Mouse (Mus musculus) left cerebral cortex, adult 18-20 months (tissue): ENCODE results near the gene Mapk10. TPM values are rescaled to one million over a fixed set of nuclear protein-coding genes. Genes with fewer than 3 reads are reported as not detected.
A peak's percentile ranks its signal among the peaks of the same experiment; 100 is the strongest.
"Not testable (repeated sequence)": the region's sequence is repeated elsewhere in the genome, so short reads cannot be mapped to it uniquely, and the experiment has no call there.

Source experiments
- DNase-seq, 2 experiments: peaks; one replicate each; pipeline ENCODE4 v3.0.0; 2021 to 2022; ENCODE audit warnings: low spot score in 2 of 2, mixed read lengths in 1 of 2
- total RNA-seq, 2 experiments: library from RNA; stranded (reverse); gene quantifications; 2 replicates each; pipeline ENCODE4 v1.2.3; 2021

The Mapk10 gene
- total RNA-seq, 2 experiments from 2014 or later: 521 to 526 TPM

DNA sequence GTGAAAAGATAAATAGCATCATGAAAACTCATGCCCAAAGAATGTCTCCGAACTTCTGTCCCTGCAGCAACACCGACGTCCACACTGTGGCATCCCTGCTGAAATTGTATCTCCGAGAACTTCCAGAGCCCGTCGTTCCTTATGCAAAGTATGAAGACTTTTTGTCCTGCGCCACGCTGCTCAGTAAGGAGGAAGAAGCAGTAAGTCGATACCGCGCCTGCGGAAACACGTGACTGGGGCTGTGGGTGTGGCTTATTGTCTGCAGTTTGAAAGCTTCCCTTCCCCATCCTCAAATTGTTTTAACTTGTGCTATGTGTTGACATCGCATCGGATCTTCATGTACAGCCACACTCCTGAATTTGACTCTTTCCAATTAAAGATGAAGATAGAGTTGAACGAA lies 335.5 kb downstream of the Mapk10 start:
- no peak for DNase-seq

GRCm38 (mm10) chr5:102874605-102875298 lies 336.4 kb downstream of the Mapk10 start:
- DNase-seq: peak; percentile 58 to 66

DNA sequence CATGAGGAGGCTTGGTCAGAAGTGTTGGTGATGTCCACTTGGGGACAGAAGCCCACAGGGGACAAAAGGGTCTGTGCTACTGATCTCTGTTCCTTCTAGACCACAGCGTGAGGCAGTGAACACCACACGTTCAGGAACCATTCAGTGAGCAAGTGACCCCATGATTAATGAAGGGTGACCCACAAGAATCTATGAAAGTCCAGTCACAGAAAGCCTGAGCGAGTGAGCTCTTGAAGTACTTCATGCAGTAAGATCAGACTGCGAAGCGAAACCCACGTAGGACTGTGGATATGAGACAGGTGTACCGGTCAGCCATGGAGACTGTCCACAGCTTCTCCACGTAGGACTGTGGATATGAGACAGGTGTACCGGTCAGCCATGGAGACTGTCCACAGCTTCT lies 338.1 kb downstream of the Mapk10 start:
- not testable (repeated sequence) for DNase-seq

DNA sequence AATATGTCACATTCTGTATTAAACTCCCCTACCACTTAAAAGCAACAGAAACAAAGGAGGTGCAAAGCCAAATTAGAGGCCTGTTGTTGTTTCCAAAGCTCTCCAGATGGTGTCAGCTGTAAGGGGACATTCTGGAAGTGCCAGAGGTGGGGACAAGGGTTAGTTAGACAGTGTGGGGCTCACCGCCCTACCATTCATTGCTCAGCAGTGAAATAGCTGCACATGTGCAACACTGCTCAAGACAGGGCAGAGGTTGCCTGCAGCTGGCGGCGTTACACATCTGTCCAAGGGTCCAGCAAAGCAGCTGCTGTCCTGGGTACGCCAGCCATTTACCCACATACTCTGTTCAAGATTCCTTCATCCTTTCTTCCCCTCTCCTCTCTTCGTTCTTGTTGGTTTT lies 342.9 kb downstream of the Mapk10 start:
- no peak for DNase-seq

DNA sequence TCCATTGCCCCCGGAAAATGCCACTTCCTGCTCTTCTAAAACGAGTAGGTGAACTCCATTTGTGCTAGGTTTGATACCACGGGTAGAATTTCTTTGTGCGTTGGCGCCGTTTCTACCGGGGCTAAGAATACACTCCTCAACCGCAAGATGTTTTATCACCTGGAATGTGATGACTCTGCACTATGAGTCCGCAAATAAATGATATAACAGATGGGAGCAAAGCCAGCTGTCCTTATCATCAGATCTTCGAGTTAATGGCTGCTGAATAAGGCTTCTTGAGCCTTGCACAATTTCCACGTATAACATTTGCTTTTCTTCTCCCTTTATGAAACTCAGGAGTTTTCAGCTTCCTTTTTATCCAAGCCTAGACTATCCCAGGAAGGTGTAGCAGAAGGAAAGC lies 351.4 kb downstream of the Mapk10 start:
- DNase-seq: no peak

GRCm38 (mm10) chr5:102858047-102858446 lies 353.1 kb downstream of the Mapk10 start:
- no peak for DNase-seq

Other genes starting within 250 kb of the Mapk10 start
- 10 to 100 TPM; 10.4 to 10.5 TPM for gene Ptpn13, start 213.9 kb upstream of the Mapk10 start, total RNA-seq